Comparison of ENCODE assay signal across 8 mouse cellular contexts in the genomic region with DNA sequence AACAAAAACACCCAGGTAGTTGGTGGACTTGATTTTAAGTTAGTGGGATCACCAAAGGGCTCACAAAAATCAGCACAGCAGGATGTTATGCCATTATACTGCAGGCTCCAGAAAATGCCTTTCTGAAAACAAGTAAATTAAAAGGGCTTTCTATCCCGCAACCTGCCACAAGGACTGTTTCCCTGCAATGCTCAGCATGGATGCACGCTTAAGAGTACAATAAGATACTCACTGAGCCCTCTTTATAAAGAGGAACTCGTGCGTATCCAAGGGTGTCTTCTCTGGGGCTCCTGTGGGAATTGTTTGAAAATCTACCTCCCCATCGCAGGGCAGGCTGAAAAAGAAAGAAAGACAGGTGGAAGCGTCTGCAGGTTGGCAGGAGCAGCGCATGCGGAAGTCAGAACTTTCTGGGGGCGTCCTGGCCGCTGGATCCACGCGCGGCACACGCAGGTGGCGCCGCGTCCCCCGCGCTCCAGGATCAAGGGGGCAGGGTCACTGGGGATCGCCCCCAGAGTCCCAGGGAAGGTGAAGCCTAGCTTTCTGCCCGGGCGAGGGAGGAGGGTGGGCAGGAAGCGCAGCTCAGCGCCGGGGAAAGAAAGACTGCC. TPM values are rescaled to one million over a fixed set of nuclear protein-coding genes. Genes with fewer than 3 reads are reported as not detected.
DNase-seq lines count a peak whose midpoint lies in the region; ATAC-seq and TF ChIP-seq lines count a peak whose summit lies in the region.

No protein-coding gene starts in this region.

- peak overlapping the region; percentile 81 for H3K4me3 ChIP-seq in embryonic facial prominence, embryonic 15.5 days (replicated peaks)
- peak overlapping the region; percentile 90 for H3K4me3 ChIP-seq in layer of hippocampus, adult 2 months
- peak overlapping the region; percentile 75 for H3K4me3 ChIP-seq in midbrain, embryonic 14.5 days (replicated peaks; ENCODE audit: low read depth, low read length)

- peak; percentile 37 to 56 for DNase-seq in left cerebral cortex, adult 18-20 months (ENCODE audit: low spot score in 2 of 2)
- no peak for DNase-seq in left cerebral cortex, adult 11 months (ENCODE audit: low spot score)
- DNase-seq in R1 (ENCODE audit: low read depth, low spot score), result peak; percentile 80
- peak in 1 of 2 experiments; percentile 13 for DNase-seq in layer of hippocampus, adult 2 months (ENCODE audit: low spot score in 2 of 2)
- peak; percentile 74 for DNase-seq in midbrain, embryonic 14.5 days
- DNase-seq in urinary bladder, postnatal 25 days (ENCODE audit: low spot score), result no peak
- DNase-seq in cerebellum, postnatal 14 days, result no peak

- H3K27me3 ChIP-seq in embryonic facial prominence, embryonic 15.5 days, result no peaks in the 10 kb centered on the region
- no peaks in the 10 kb centered on the region for H3K27me3 ChIP-seq in midbrain, embryonic 14.5 days (ENCODE audit: control insufficient read depth, insufficient read depth, low read length)

- no peaks in the 10 kb centered on the region for H3K36me3 ChIP-seq in embryonic facial prominence, embryonic 15.5 days
- peaks cover 3% of the 10 kb centered on the region; the same call in 1 of the 2 replicates for H3K36me3 ChIP-seq in midbrain, embryonic 14.5 days (ENCODE audit: control insufficient read depth, insufficient read depth, low read length)

- under 1% methylated on average over 25 of the region's 25 CpGs for WGBS in embryonic facial prominence, embryonic 15.5 days
- under 1% methylated on average over 25 of the region's 25 CpGs for WGBS in midbrain, embryonic 14.5 days

- peak overlapping the region; percentile 45 for H3K9ac ChIP-seq in embryonic facial prominence, embryonic 15.5 days
- peak overlapping the region; percentile 76 for H3K9ac ChIP-seq in midbrain, embryonic 14.5 days (replicated peaks; ENCODE audit: low read length)

- no peaks in the 10 kb centered on the region for H3K9me3 ChIP-seq in embryonic facial prominence, embryonic 15.5 days (replicated peaks)
- no peaks in the 10 kb centered on the region for H3K9me3 ChIP-seq in midbrain, embryonic 14.5 days (ENCODE audit: control insufficient read depth, low read length)

- H3K27ac ChIP-seq in embryonic facial prominence, embryonic 15.5 days (replicated peaks), result peak overlapping the region; percentile 77
- H3K27ac ChIP-seq in layer of hippocampus, adult 2 months, result peak overlapping the region; percentile 96
- H3K27ac ChIP-seq in midbrain, embryonic 14.5 days (replicated peaks; ENCODE audit: low read depth, low read length), result peak overlapping the region; percentile 79

- no peak for ATAC-seq in embryonic facial prominence, embryonic 15.5 days (ENCODE audit: insufficient number of reproducible peaks, low FRiP score, low TSS enrichment, low read depth)
- ATAC-seq in midbrain, embryonic 14.5 days (ENCODE audit: low FRiP score, low TSS enrichment), result peak; percentile 49

- peaks cover 16% of the 10 kb centered on the region for H3K4me1 ChIP-seq in embryonic facial prominence, embryonic 15.5 days
- H3K4me1 ChIP-seq in midbrain, embryonic 14.5 days (ENCODE audit: control insufficient read depth, insufficient read depth, low read length), result peaks cover 21% of the 10 kb centered on the region; the same call in 1 of the 2 replicates

- TF ChIP-seq CTCF in layer of hippocampus, adult 2 months (conservative IDR thresholded peaks at IDR 0.05), result peak; percentile 65

- H3K4me2 ChIP-seq in embryonic facial prominence, embryonic 15.5 days (replicated peaks), result peak overlapping the region; percentile 93
- peak overlapping the region; percentile 91 for H3K4me2 ChIP-seq in midbrain, embryonic 14.5 days (ENCODE audit: low read length)

RNA-seq across cellular contexts. Expression of a gene that starts 0.4 kb away (rescaled TPM):
- total RNA-seq in left cerebral cortex, adult 18-20 months (2021), result 1 to 10 TPM; 2.8 to 3.0 TPM
- 10.9 and 12.0 TPM in 2 replicates for polyA plus RNA-seq in embryonic facial prominence, embryonic 15.5 days (2015; fragmentation: Nextera tagmentation; extraction: Ambion mirVana)
- 10 to 100 TPM; 10.8 to 15.5 TPM for total RNA-seq in layer of hippocampus, adult 2 months (2021)
- 11.7 and 16.2 TPM in 2 replicates for polyA plus RNA-seq in midbrain, embryonic 14.5 days (2014; fragmentation: Nextera tagmentation; extraction: Ambion mirVana)

RNA-seq across cellular contexts. Expression of a gene that starts 54.1 kb away (rescaled TPM):
- 1 to 10 TPM; 2.3 to 2.9 TPM for total RNA-seq in left cerebral cortex, adult 18-20 months (2021)
- polyA plus RNA-seq in embryonic facial prominence, embryonic 15.5 days (2015; fragmentation: Nextera tagmentation; extraction: Ambion mirVana), result 30.4 and 38.4 TPM in 2 replicates
- 1 to 10 TPM; 1.3 to 1.4 TPM for total RNA-seq in layer of hippocampus, adult 2 months (2021)
- polyA plus RNA-seq in midbrain, embryonic 14.5 days (2014; fragmentation: Nextera tagmentation; extraction: Ambion mirVana), result 4.8 and 7.9 TPM in 2 replicates

RNA-seq across cellular contexts. Expression of a gene that starts 58.7 kb away (rescaled TPM):
- total RNA-seq in left cerebral cortex, adult 18-20 months (2021), result under 1 TPM; 0.66 to 0.70 TPM
- polyA plus RNA-seq in embryonic facial prominence, embryonic 15.5 days (2015; fragmentation: Nextera tagmentation; extraction: Ambion mirVana), result 2.8 and 3.4 TPM in 2 replicates
- total RNA-seq in layer of hippocampus, adult 2 months (2021), result 1 to 10 TPM; 1.9 to 2.4 TPM
- 3.2 and 3.9 TPM in 2 replicates for polyA plus RNA-seq in midbrain, embryonic 14.5 days (2014; fragmentation: Nextera tagmentation; extraction: Ambion mirVana)

Comparison
In these comparisons a context has a peak if more than half of its experiments do, and no peak if none do; other contexts are left out.
1. DNase-seq: peak in left cerebral cortex, adult 18-20 months (2 of 2), R1 (single experiment) and midbrain, embryonic 14.5 days (single experiment); none in left cerebral cortex, adult 11 months (single experiment), urinary bladder, postnatal 25 days (single experiment) and cerebellum, postnatal 14 days (0 of 2).
2. Peak in every context shown above with its lines, with median percentiles within 50 percentile points of each other: H3K27ac ChIP-seq and H3K4me3 ChIP-seq.